Mouse (Mus musculus) embryonic facial prominence, embryonic 14.5 days (tissue): ENCODE data around the gene Bloc1s4. TPM values are rescaled to one million over a fixed set of nuclear protein-coding genes. Genes with fewer than 3 reads are reported as not detected.

Experiments
- ATAC-seq: fragments of 200-750 bp; cut with Nextera tagmentation; 2 replicates; pipeline ENCODE4 v1.8.0; 2017; ENCODE audit warnings: low read depth, moderate number of reproducible peaks, moderate TSS enrichment
- DNase-seq: peaks from one replicate; pipeline ENCODE4 v3.0.0-alpha.2; 2015; ENCODE audit warnings: low spot score
- H3K27ac ChIP-seq: fragments of 300-500 bp; sonication (generic); replicated peaks from 2 replicates; pipeline ENCODE4 v1.5.1; 2014; ENCODE audit warnings: low read depth, mild to moderate bottlenecking, low read length, moderate library complexity
- H3K27me3 ChIP-seq: fragments of 300-500 bp; sonication (generic); replicated peaks from 2 replicates; pipeline ENCODE4 v1.6.1; 2014; ENCODE audit warnings: low read length; ENCODE audit not compliant: control insufficient read depth, insufficient read depth
- H3K36me3 ChIP-seq: fragments of 300-500 bp; sonication (generic); 2 replicates; pipeline ENCODE4 v1.6.1; 2014; ENCODE audit warnings: low read length, mixed read lengths; ENCODE audit not compliant: control insufficient read depth, insufficient read depth
- H3K4me1 ChIP-seq: fragments of 300-500 bp; sonication (generic); 2 replicates; pipeline ENCODE4 v1.6.1; 2014; ENCODE audit warnings: antibody characterized with exemption, low read length; ENCODE audit not compliant: control insufficient read depth, insufficient read depth
- H3K4me2 ChIP-seq: fragments of 300-500 bp; sonication (generic); 2 replicates; pipeline ENCODE4 v1.6.1; 2014; ENCODE audit warnings: low read depth, mild to moderate bottlenecking, low read length, moderate library complexity, mixed read lengths
- H3K4me3 ChIP-seq: fragments of 300-500 bp; sonication (generic); 2 replicates; pipeline ENCODE4 v1.5.1; 2014; ENCODE audit warnings: low read depth, mild to moderate bottlenecking, low read length
- H3K9ac ChIP-seq: fragments of 300-500 bp; sonication (generic); 2 replicates; pipeline ENCODE4 v1.6.1; 2014; ENCODE audit warnings: low read depth, mild to moderate bottlenecking, low read length, moderate library complexity, mixed read lengths
- H3K9me3 ChIP-seq: fragments of 300-500 bp; sonication (generic); 2 replicates; pipeline ENCODE4 v1.6.1; 2016; ENCODE audit warnings: low read length; ENCODE audit not compliant: control insufficient read depth
- WGBS: fragments of 180-500 bp; shearing (Covaris S2); extraction: QIAGEN DNeasy Blood & Tissue Kit; methylation state at CpG from one replicate; pipeline ENCODE4 v1.1.7; 2014; 5-methylcytosine and 5-hydroxymethylcytosine counted together
- polyA plus RNA-seq: library from polyadenylated mRNA; unstranded; fragments of >200 nt; fragmentation: Nextera tagmentation; extraction: Ambion mirVana; gene quantifications from 2 replicates; pipeline ENCODE4 v1.2.1, GENCODE M21; 2014

Bloc1s4 gene
- polyA plus RNA-seq, 1 experiment from 2014 or later: 27.8 TPM

- no peak overlapping the region for H3K27ac ChIP-seq
- ATAC-seq (no peak), DNase-seq (no peak)
- 76% methylated on average over 8 of the region's 8 CpGs for WGBS
- no peak overlapping the region for H3K9ac ChIP-seq
- H3K4me2 ChIP-seq: no peak overlapping the region
- H3K27me3 ChIP-seq: no peaks in the 10 kb centered on the region
- H3K4me3 ChIP-seq: no peak overlapping the region
- H3K9me3 ChIP-seq: no peaks in the 10 kb centered on the region
- H3K4me1 ChIP-seq: no peaks in the 10 kb centered on the region
- no peaks in the 10 kb centered on the region for H3K36me3 ChIP-seq
Measured at GRCm38 (mm10) chr5:36736009-36736408, 12.4 kb downstream of the Bloc1s4 start.

GRCm38 (mm10) chr5:36735106-36735505 lies 13.3 kb downstream of the Bloc1s4 start:
- 76% methylated on average over 6 of the region's 6 CpGs for WGBS
- H3K27me3 ChIP-seq: no peaks in the 10 kb centered on the region
- no peak for ATAC-seq
- H3K9ac ChIP-seq: no peak overlapping the region
- no peak overlapping the region for H3K4me2 ChIP-seq
- no peaks in the 10 kb centered on the region for H3K9me3 ChIP-seq
- H3K36me3 ChIP-seq: no peaks in the 10 kb centered on the region
- no peak overlapping the region for H3K4me3 ChIP-seq
- H3K27ac ChIP-seq: no peak overlapping the region
- no peak for DNase-seq
- H3K4me1 ChIP-seq: no peaks in the 10 kb centered on the region

- Histone ChIP-seq H3K27me3 (no peaks in the 10 kb centered on the region), H3K4me1 (no peaks in the 10 kb centered on the region), H3K27ac (no peak overlapping the region), H3K4me3 (no peak overlapping the region), H3K9me3 (no peaks in the 10 kb centered on the region), H3K4me2 (no peak overlapping the region), H3K36me3 (no peaks in the 10 kb centered on the region), H3K9ac (no peak overlapping the region)
- WGBS: 69% methylated on average over 3 of the region's 3 CpGs
- ATAC-seq (no peak), DNase-seq (no peak)
Measured at GRCm38 (mm10) chr5:36733405-36733804, 15.0 kb downstream of the Bloc1s4 start.

GRCm38 (mm10) chr5:36731901-36732652 lies 16.4 kb downstream of the Bloc1s4 start:
- 61% methylated on average over 7 of the region's 7 CpGs for WGBS
- Histone ChIP-seq H3K4me1 (no peaks in the 10 kb centered on the region), H3K4me2 (no peak overlapping the region), H3K27me3 (no peaks in the 10 kb centered on the region), H3K9me3 (no peaks in the 10 kb centered on the region), H3K36me3 (no peaks in the 10 kb centered on the region), H3K9ac (no peak overlapping the region), H3K27ac (no peak overlapping the region), H3K4me3 (no peak overlapping the region)
- DNase-seq (no peak), ATAC-seq (no peak)

GRCm38 (mm10) chr5:36730689-36731088 lies 17.8 kb downstream of the Bloc1s4 start:
- no peaks in the 10 kb centered on the region for H3K4me1 ChIP-seq
- H3K4me3 ChIP-seq: no peak overlapping the region
- H3K9me3 ChIP-seq: no peaks in the 10 kb centered on the region
- no peak for DNase-seq
- no peak overlapping the region for H3K4me2 ChIP-seq
- H3K27ac ChIP-seq: no peak overlapping the region
- no peak for ATAC-seq
- no peak overlapping the region for H3K9ac ChIP-seq
- no peaks in the 10 kb centered on the region for H3K27me3 ChIP-seq
- 70% methylated on average over 3 of the region's 3 CpGs for WGBS
- H3K36me3 ChIP-seq: no peaks in the 10 kb centered on the region

- H3K9ac ChIP-seq: no peak overlapping the region
- ATAC-seq (no peak), DNase-seq (no peak)
- no peaks in the 10 kb centered on the region for H3K9me3 ChIP-seq
- no peak overlapping the region for H3K4me3 ChIP-seq
- no peaks in the 10 kb centered on the region for H3K27me3 ChIP-seq
- 92% methylated on average over 2 of the region's 2 CpGs for whole genome bisulfite sequencing
- H3K4me2 ChIP-seq: no peak overlapping the region
- no peaks in the 10 kb centered on the region for H3K36me3 ChIP-seq
- no peak overlapping the region for H3K27ac ChIP-seq
- no peaks in the 10 kb centered on the region for H3K4me1 ChIP-seq
Measured at GRCm38 (mm10) chr5:36729923-36730322, 18.5 kb downstream of the Bloc1s4 start.

GRCm38 (mm10) chr5:36729086-36729473 lies 19.4 kb downstream of the Bloc1s4 start:
- DNase-seq: no peak
- H3K4me2 ChIP-seq: no peak overlapping the region
- H3K9ac ChIP-seq: no peak overlapping the region
- no peaks in the 10 kb centered on the region for H3K9me3 ChIP-seq
- H3K4me3 ChIP-seq: no peak overlapping the region
- no peak overlapping the region for H3K27ac ChIP-seq
- H3K36me3 ChIP-seq: no peaks in the 10 kb centered on the region
- H3K27me3 ChIP-seq: no peaks in the 10 kb centered on the region
- ATAC-seq: no peak
- no peaks in the 10 kb centered on the region for H3K4me1 ChIP-seq
- WGBS: 67% methylated on average over 3 of the region's 4 CpGs

GRCm38 (mm10) chr5:36728403-36729085 lies 19.9 kb downstream of the Bloc1s4 start:
- no peak for DNase-seq
- Histone ChIP-seq H3K9ac (no peak overlapping the region), H3K4me2 (no peak overlapping the region), H3K36me3 (no peaks in the 10 kb centered on the region), H3K4me1 (no peaks in the 10 kb centered on the region), H3K27ac (no peak overlapping the region), H3K9me3 (no peaks in the 10 kb centered on the region), H3K27me3 (no peaks in the 10 kb centered on the region), H3K4me3 (no peak overlapping the region)
- ATAC-seq: no peak
- WGBS: 67% methylated on average over 8 of the region's 8 CpGs

GRCm38 (mm10) chr5:36727776-36728175 lies 20.7 kb downstream of the Bloc1s4 start:
- Histone ChIP-seq H3K36me3 (no peaks in the 10 kb centered on the region), H3K9ac (no peak overlapping the region), H3K27me3 (no peaks in the 10 kb centered on the region), H3K4me1 (no peaks in the 10 kb centered on the region), H3K4me3 (no peak overlapping the region), H3K27ac (no peak overlapping the region), H3K4me2 (no peak overlapping the region), H3K9me3 (no peaks in the 10 kb centered on the region)
- DNase-seq (no peak), ATAC-seq (no peak)
- WGBS: 74% methylated on average over 7 of the region's 7 CpGs
